Mouse (Mus musculus) liver, adult 2 months (tissue): ENCODE measurements at regions not wholly inside any gene's neighbourhood (a gene's known extent, or its start where the extent isn't known, plus 50 kb on each side); places are given as distances from the start of the nearest gene placed in this dataset.

Source experiments
- DNase-seq: peaks from one replicate; pipeline ENCODE4 v3.0.0-alpha.2; 2011; ENCODE audit warnings: low read depth, low spot score; ENCODE audit errors: extremely low read depth
- H3K27ac ChIP-seq: fragments of 200-500 bp; replicated peaks from 2 replicates; pipeline ENCODE4 v1.5.1; 2012; ENCODE audit warnings: low read depth, mild to moderate bottlenecking, control low read depth, inconsistent platforms, low read length; ENCODE audit not compliant: insufficient read depth
- H3K27me3 ChIP-seq: fragments of 200-500 bp; 2 replicates; pipeline ENCODE4 v1.6.1; 2012; ENCODE audit warnings: mild to moderate bottlenecking, moderate library complexity, low read length, inconsistent platforms; ENCODE audit not compliant: control insufficient read depth, insufficient read depth
- H3K36me3 ChIP-seq: fragments of 200-500 bp; 2 replicates; pipeline ENCODE4 v1.6.1; 2012; ENCODE audit warnings: low read length, inconsistent platforms; ENCODE audit not compliant: control insufficient read depth, insufficient read depth
- H3K4me1 ChIP-seq: fragments of 200-500 bp; 2 replicates; pipeline ENCODE4 v1.6.1; 2011; ENCODE audit warnings: low read length; ENCODE audit not compliant: control insufficient read depth, insufficient read depth
- H3K4me3 ChIP-seq: fragments of 200-500 bp; 2 replicates; pipeline ENCODE4 v1.5.1; 2011; ENCODE audit warnings: low read depth, mild to moderate bottlenecking, control low read depth, low read length, moderate library complexity; ENCODE audit not compliant: insufficient read depth
- H3K79me2 ChIP-seq: fragments of 200-500 bp; 2 replicates; pipeline ENCODE4 v1.6.1; 2012; ENCODE audit warnings: inconsistent platforms, mild to moderate bottlenecking, low read length, moderate library complexity; ENCODE audit not compliant: control insufficient read depth, insufficient read depth
- H3K9ac ChIP-seq: fragments of 200-500 bp; 2 replicates; pipeline ENCODE4 v1.6.1; 2012; ENCODE audit warnings: low read depth, mild to moderate bottlenecking, control low read depth, inconsistent platforms, low read length
- CTCF ChIP-seq: fragments of 200-500 bp; IDR thresholded peaks from 2 replicates; pipeline ENCODE4 v1.5.1; 2011; ENCODE audit warnings: low read depth, low read length, control low read depth
- POLR2A ChIP-seq: fragments of 200-500 bp; IDR thresholded peaks from 2 replicates; pipeline ENCODE4 v1.6.1; 2011; ENCODE audit warnings: low read length, control low read depth; ENCODE audit not compliant: insufficient read depth; ENCODE audit errors: extremely low read depth
- WGBS: fragments of 180-500 bp; shearing (Covaris S2); methylation state at CpG from one replicate; pipeline ENCODE4 v1.1.7; 2018; 5-methylcytosine and 5-hydroxymethylcytosine counted together

- Histone ChIP-seq H3K4me3 (no peak overlapping the region), H3K4me1 (peaks cover 6% of the 10 kb centered on the region), H3K79me2 (no peaks in the 10 kb centered on the region), H3K36me3 (no peaks in the 10 kb centered on the region), H3K27me3 (no peaks in the 10 kb centered on the region), H3K27ac (no peak overlapping the region), H3K9ac (no peak overlapping the region)
- TF ChIP-seq CTCF (no peak), POLR2A (no peak)
- WGBS, result 76% methylated on average over 5 of the region's 5 CpGs
- DNase-seq, result no peak
These were observed 152.2 kb upstream of the Ubl3 start for GRCm38 (mm10) chr5:148704769-148705168.

- TF ChIP-seq POLR2A (no peak), CTCF (no peak)
- H3K4me3 ChIP-seq, result no peak overlapping the region
These were observed 149.3 kb upstream of the Ubl3 start for GRCm38 (mm10) chr5:148701859-148702258.

GRCm38 (mm10) chr5:148701001-148701400, 148.4 kb upstream of the Ubl3 start:
- Histone ChIP-seq H3K4me3 (no peak overlapping the region), H3K79me2 (no peaks in the 10 kb centered on the region), H3K4me1 (peaks cover 8% of the 10 kb centered on the region), H3K27ac (no peak overlapping the region), H3K36me3 (no peaks in the 10 kb centered on the region), H3K9ac (no peak overlapping the region), H3K27me3 (no peaks in the 10 kb centered on the region)
- DNase-seq, result no peak
- no peak for TF ChIP-seq CTCF
- TF ChIP-seq POLR2A, result no peak
- WGBS, result 97% methylated on average over 7 of the region's 7 CpGs

More at GRCm38 (mm10) chr5:148701859-148702258, 149.3 kb upstream of the Ubl3 start:
- 45% methylated on average over 8 of the region's 8 CpGs for WGBS
- H3K79me2 ChIP-seq, result no peaks in the 10 kb centered on the region
- H3K4me1 ChIP-seq, result peaks cover 8% of the 10 kb centered on the region
- no peaks in the 10 kb centered on the region for H3K36me3 ChIP-seq
- H3K27me3 ChIP-seq, result no peaks in the 10 kb centered on the region
- no peak overlapping the region for H3K27ac ChIP-seq
- H3K9ac ChIP-seq, result no peak overlapping the region
- peak; percentile 73 for DNase-seq

GRCm38 (mm10) chr5:148700240-148700639, 147.7 kb upstream of the Ubl3 start:
- H3K27ac ChIP-seq, result no peak overlapping the region
- no peak overlapping the region for H3K4me3 ChIP-seq
- H3K27me3 ChIP-seq, result no peaks in the 10 kb centered on the region
- H3K4me1 ChIP-seq, result peaks cover 8% of the 10 kb centered on the region
- no peaks in the 10 kb centered on the region for H3K36me3 ChIP-seq
- TF ChIP-seq CTCF, result no peak
- peak; percentile 25 for DNase-seq
- H3K79me2 ChIP-seq, result no peaks in the 10 kb centered on the region
- 74% methylated on average over 5 of the region's 5 CpGs for WGBS
- no peak overlapping the region for H3K9ac ChIP-seq

GRCm38 (mm10) chr5:148697631-148698368, 145.2 kb upstream of the Ubl3 start:
- Histone ChIP-seq H3K27ac (no peak overlapping the region), H3K79me2 (no peaks in the 10 kb centered on the region), H3K4me3 (no peak overlapping the region), H3K36me3 (no peaks in the 10 kb centered on the region), H3K27me3 (no peaks in the 10 kb centered on the region), H3K4me1 (peaks cover 8% of the 10 kb centered on the region), H3K9ac (no peak overlapping the region)
- WGBS, result 86% methylated on average over 22 of the region's 22 CpGs
- DNase-seq, result no peak
- TF ChIP-seq CTCF (no peak), POLR2A (no peak)

- WGBS, result 96% methylated on average over 7 of the region's 7 CpGs
- H3K27me3 ChIP-seq, result no peaks in the 10 kb centered on the region
- no peak overlapping the region for H3K27ac ChIP-seq
- no peaks in the 10 kb centered on the region for H3K4me1 ChIP-seq
- H3K9ac ChIP-seq, result no peak overlapping the region
- H3K36me3 ChIP-seq, result no peaks in the 10 kb centered on the region
- H3K4me3 ChIP-seq, result no peak overlapping the region
- DNase-seq, result no peak
- H3K79me2 ChIP-seq, result no peaks in the 10 kb centered on the region
- TF ChIP-seq POLR2A (no peak), CTCF (no peak)
These were observed 141.8 kb upstream of the Ubl3 start for GRCm38 (mm10) chr5:148694352-148694751.
